Mouse (Mus musculus): ENCODE data around the gene St6galnac4. TPM values are rescaled to one million over a fixed set of nuclear protein-coding genes. Genes with fewer than 3 reads are reported as not detected.

Gene St6galnac4
- polyA plus RNA-seq, 1 experiment from 2014 or later, result 33.5 TPM

DNA sequence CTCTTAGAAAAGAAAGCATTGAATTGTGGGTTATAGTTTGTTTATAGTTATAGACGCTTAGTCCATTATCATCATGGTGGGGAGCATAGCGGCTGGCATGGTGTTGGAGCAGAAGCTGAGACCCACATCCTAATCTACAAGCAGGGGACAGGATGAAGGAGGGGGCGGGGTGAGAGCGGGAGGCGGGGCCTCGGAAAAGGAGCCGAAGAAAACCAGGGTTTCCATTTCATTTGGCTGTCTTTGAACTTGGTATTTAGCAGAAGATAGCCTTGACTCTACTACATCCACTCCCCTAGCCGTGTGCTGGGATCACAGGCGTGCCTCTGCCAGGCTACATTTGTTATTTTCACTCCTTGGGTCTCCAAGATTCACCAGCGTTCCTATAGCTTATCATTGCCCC is 17.7 kb downstream of the St6galnac4 start:
- no peaks in the 10 kb centered on the region for H3K9me3 ChIP-seq (replicated peaks)
- H3K27ac ChIP-seq, result no peak overlapping the region
- no peak overlapping the region for H3K4me2 ChIP-seq
- ATAC-seq (replicated peaks; ENCODE audit: insufficient number of reproducible peaks, insufficient read depth, low FRiP score, low read depth), result no peak
- H3K4me1 ChIP-seq (replicated peaks), result peaks cover 39% of the 10 kb centered on the region
- no peaks in the 10 kb centered on the region for H3K36me3 ChIP-seq
- 35% methylated on average over 10 of the region's 10 CpGs for WGBS
- no peak overlapping the region for H3K9ac ChIP-seq
- no peak overlapping the region for H3K4me3 ChIP-seq
- H3K27me3 ChIP-seq, result no peaks in the 10 kb centered on the region

DNA sequence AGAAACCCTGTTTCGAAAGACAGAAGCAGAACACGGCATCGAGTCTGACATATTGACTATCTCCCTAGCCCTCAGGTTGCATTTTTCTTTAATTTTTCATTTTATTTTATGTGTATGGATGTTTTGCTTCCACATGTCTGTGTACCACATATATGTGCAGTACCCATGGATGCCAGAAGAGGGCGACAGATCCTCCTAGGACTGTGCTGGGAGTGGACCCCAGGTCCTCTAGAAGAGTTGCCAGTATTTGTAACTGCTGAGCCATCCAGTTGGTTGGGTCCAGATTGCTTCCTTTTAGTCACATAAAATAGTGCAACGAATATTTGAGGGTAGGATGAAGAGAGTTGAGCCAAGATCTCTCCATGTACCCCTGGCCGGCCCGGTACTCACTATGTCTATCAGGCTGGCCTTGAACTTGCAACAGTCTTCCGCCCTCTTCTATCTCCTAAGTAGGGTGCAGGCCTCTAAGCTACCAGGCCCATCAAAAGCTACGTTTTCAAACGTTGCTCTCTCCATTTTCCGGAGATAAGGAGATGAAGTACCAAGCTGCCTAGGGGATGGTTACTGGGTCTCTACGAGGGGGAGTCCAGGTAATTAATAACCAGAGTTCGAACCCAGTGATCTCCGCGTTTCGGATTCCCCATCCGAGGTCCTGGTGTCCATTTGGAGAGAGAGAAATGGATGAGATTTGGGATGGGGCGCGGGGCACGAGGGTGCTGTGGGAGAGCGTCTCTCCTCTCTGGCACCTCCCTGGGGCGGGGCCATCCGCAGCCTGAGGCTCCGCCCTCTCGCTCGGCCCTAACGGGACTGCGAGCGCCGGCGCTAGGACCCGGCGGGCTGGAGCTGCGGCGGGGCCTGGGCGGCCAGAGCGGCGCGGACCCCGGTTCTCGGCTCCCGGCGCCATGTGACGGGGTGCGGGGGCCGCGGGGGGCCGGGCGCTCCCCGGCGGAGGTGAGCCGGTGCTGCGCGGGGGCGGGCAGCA is 19.6 kb downstream of the St6galnac4 start:
- peak; percentile 77 for ATAC-seq (replicated peaks; ENCODE audit: insufficient number of reproducible peaks, insufficient read depth, low FRiP score, low read depth)
- Histone ChIP-seq H3K27me3 (no peaks in the 10 kb centered on the region), H3K9me3 (replicated peaks) (no peaks in the 10 kb centered on the region), H3K36me3 (no peaks in the 10 kb centered on the region), H3K27ac (peak overlapping the region; percentile 94), H3K4me3 (peak overlapping the region; percentile 79), H3K9ac (peak overlapping the region; percentile 83), H3K4me1 (replicated peaks) (peaks cover 53% of the 10 kb centered on the region), H3K4me2 (peak overlapping the region; percentile 95)
- 11% methylated on average over 53 of the region's 55 CpGs for WGBS

DNA sequence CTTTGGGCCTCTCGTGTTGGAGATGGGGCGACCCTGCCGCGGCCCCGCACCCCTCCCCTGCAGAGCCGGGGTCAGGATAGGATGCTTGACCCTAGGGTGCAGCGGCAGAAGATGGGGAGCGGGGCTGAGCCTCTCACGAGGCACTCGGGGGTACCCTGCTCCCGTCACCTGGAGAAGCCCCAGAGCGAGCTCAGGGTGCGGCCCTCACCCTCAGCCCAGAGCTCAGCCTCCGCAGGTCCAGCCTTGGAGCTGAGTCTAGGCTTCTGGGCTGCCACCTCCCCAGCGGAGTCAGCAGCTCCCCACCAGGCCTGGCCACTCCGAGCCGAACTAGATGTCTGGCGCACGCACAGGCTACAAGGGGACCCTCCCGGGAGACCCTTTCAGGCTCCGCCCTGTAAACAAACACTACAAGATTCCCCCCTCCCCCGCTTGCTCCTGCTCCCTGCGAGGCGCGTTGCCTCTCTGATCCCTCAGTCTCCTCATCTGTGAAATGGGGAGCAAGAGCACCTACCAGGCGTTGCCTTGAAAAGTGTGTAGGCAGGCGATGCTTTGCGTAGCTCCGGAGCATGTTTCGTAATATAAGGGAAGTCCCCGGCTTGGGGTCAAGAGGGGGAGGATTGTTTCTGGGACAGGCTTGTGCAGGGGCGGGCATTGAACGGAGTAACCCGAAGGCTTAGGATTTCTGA is 20.5 kb downstream of the St6galnac4 start:
- Histone ChIP-seq H3K36me3 (no peaks in the 10 kb centered on the region), H3K4me1 (replicated peaks) (peaks cover 52% of the 10 kb centered on the region), H3K27ac (peak overlapping the region; percentile 94), H3K4me2 (peak overlapping the region; percentile 95), H3K9me3 (replicated peaks) (no peaks in the 10 kb centered on the region), H3K4me3 (peak overlapping the region; percentile 79), H3K27me3 (no peaks in the 10 kb centered on the region), H3K9ac (peak overlapping the region; percentile 83)
- WGBS, result 4% methylated on average over 34 of the region's 34 CpGs
- ATAC-seq (replicated peaks; ENCODE audit: insufficient number of reproducible peaks, insufficient read depth, low FRiP score, low read depth), result no peak

DNA sequence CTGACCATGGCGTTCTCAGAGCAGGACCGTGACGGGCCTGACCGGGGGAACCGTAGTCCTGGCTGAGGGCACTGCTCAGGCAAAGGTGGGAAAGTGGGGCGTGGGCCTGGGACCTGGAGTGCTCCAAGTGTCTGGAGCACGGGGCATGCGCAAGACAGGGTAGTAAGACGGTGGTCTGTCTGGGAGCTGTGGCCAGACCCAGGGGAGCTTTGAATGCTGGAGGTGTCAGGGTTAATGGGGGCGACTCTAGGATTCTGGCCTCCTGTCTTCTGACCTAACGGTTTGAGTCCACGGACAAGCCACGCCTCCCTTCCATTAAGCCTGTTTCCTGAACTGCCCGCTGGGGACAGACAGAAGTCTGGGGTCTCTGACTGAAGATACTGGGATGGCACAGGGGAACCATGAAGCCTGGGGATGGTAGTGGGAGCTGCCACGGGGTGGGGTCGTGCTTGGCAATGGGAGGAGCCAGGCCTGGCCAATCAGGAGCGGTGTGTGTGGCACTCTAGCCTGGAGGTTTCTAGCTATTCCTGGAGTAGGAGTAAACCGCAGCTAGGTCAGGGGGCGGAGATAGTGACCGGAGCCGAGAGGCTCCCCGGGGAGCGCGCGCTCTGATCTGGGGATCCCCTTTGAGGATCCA is 21.4 kb downstream of the St6galnac4 start:
- no peaks in the 10 kb centered on the region for H3K9me3 ChIP-seq (replicated peaks)
- peak overlapping the region; percentile 94 for H3K27ac ChIP-seq
- ATAC-seq (replicated peaks; ENCODE audit: insufficient number of reproducible peaks, insufficient read depth, low FRiP score, low read depth), result peak; percentile 79
- H3K27me3 ChIP-seq, result no peaks in the 10 kb centered on the region
- H3K4me1 ChIP-seq (replicated peaks), result peaks cover 49% of the 10 kb centered on the region
- H3K4me2 ChIP-seq, result peak overlapping the region; percentile 95
- peak overlapping the region; percentile 79 for H3K4me3 ChIP-seq
- peak overlapping the region; percentile 83 for H3K9ac ChIP-seq
- WGBS, result 3% methylated on average over 25 of the region's 25 CpGs
- no peaks in the 10 kb centered on the region for H3K36me3 ChIP-seq

DNA sequence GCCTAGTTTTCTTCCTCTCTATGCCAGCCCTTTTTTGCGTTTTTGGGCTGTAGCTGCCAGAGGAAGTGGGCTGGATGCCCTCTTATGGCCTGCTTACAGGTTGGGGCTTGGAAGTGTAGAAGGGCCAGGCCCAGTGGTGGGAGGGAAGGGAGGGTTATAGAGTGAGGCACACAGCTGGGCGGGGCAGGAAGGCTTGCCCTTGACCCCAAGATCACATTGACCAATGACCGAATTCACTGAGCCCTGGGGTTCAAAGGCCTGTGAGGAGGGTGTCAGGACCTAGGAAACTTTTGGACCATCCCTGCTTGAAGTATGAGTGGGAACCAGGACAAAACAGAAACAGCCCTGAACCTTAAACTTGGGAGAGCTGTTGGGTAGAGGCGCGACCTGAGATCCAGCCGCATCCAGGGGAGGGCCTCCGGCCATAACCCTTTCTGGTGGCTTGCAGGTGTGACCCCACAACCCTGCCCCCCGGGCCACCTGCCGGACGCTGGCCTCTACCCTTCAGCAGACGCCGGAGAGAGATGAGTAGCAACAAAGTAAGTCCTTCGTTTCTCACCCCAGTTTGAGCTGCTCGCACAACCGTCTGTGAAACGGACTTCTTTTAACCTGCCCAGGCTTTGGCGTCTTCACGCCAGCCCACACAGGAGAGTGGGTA is 22.0 kb downstream of the St6galnac4 start:
- ATAC-seq (replicated peaks; ENCODE audit: insufficient number of reproducible peaks, insufficient read depth, low FRiP score, low read depth), result peak; percentile 27; the same call in 1 of the 2 replicates
- Histone ChIP-seq H3K4me2 (peak overlapping the region; percentile 95), H3K9ac (peak overlapping the region; percentile 83), H3K27me3 (no peaks in the 10 kb centered on the region), H3K4me3 (peak overlapping the region; percentile 79), H3K4me1 (replicated peaks) (peaks cover 49% of the 10 kb centered on the region), H3K27ac (peak overlapping the region; percentile 94), H3K9me3 (replicated peaks) (no peaks in the 10 kb centered on the region), H3K36me3 (no peaks in the 10 kb centered on the region)
- 38% methylated on average over 18 of the region's 18 CpGs for WGBS

DNA sequence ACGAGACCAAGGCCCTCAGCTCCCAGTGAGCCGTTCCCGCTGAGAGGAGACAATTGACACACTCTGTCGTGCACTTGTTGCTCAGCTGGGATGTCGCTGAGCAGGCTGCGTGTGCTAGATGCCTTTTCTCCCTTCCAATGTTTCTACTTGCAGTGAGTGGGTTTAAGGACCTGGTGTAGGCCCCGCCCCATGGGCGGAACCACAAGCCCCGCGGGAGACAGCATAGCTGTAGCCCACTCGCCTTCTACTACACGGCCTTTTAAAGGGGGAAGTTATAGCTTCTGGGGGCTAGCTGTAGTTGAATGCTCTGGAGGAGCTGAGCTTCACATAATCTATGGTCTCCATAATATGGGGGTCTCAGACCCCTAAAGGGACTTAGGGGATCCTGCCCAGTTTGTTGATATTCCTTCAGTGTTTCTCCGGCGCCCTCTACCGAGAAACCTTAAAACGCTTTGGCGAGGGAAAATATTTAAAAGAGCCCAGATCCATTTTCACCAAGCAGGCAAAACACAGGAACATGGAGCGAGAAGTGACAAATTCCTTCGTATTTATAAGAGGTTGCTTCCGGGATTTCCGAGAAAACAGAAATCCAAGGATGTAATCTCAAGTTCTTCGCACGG is 23.8 kb downstream of the St6galnac4 start:
- ATAC-seq (replicated peaks; ENCODE audit: insufficient number of reproducible peaks, insufficient read depth, low FRiP score, low read depth), result no peak
- H3K27ac ChIP-seq, result peak overlapping the region; percentile 58
- H3K4me1 ChIP-seq (replicated peaks), result peaks cover 49% of the 10 kb centered on the region
- H3K4me2 ChIP-seq, result peak overlapping the region; percentile 95
- no peaks in the 10 kb centered on the region for H3K27me3 ChIP-seq
- peaks cover 12% of the 10 kb centered on the region; the same call in 1 of the 2 replicates for H3K36me3 ChIP-seq
- peak overlapping the region; percentile 52 for H3K4me3 ChIP-seq
- WGBS, result 10% methylated on average over 23 of the region's 23 CpGs
- H3K9ac ChIP-seq, result peak overlapping the region; percentile 40
- H3K9me3 ChIP-seq (replicated peaks), result no peaks in the 10 kb centered on the region

DNA sequence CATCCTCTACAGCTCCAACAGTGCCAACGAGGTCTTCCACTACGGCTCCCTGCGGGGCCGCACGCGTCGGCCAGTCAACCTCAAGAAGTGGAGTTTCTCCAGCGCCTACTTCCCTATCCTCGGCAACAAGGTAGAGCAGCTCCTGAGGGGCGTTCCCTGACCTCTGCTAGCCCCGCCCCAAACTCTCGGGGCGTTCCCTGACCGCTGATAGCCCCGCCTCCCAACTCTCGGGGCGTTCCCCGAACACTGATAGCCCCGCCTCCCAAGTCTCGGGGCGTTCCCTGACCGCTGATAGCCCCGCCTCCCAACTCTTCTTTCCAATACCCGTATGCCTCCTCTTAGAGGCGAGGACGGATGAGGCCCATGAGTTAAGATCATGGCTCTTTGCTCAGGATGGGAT is 25.4 kb downstream of the St6galnac4 start:
- H3K4me3 ChIP-seq, result no peak overlapping the region
- H3K4me2 ChIP-seq, result no peak overlapping the region
- H3K27ac ChIP-seq, result no peak overlapping the region
- H3K9ac ChIP-seq, result no peak overlapping the region
- H3K27me3 ChIP-seq, result no peaks in the 10 kb centered on the region
- H3K9me3 ChIP-seq (replicated peaks), result no peaks in the 10 kb centered on the region
- 78% methylated on average over 26 of the region's 26 CpGs for WGBS
- H3K4me1 ChIP-seq (replicated peaks), result peaks cover 47% of the 10 kb centered on the region
- no peak for ATAC-seq (replicated peaks; ENCODE audit: insufficient number of reproducible peaks, insufficient read depth, low FRiP score, low read depth)
- peaks cover 26% of the 10 kb centered on the region for H3K36me3 ChIP-seq

DNA sequence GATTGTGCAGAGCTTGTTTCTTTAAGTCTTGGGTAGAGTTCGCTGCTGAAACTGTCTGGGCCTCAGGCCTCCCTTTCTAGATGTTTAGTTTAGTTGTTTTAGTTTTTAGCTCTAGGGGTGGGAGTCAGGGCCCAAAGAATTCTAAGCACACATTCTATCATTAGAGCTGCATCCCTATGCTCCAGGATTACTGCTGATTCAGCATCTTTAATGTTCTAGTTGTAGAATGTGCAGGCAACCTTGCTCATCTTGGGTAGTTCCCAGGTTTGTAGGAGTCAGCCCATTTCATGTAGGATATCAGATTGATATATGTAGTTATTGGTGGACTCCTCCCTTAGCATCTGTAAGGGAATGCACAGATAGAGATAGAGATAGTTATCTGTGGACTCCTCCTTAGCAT is 30.2 kb downstream of the St6galnac4 start:
- H3K9me3 ChIP-seq (replicated peaks), result no peaks in the 10 kb centered on the region
- H3K36me3 ChIP-seq, result peaks cover 40% of the 10 kb centered on the region
- no peaks in the 10 kb centered on the region for H3K27me3 ChIP-seq
- H3K9ac ChIP-seq, result no peak overlapping the region
- no peak overlapping the region for H3K4me3 ChIP-seq
- no peak overlapping the region for H3K27ac ChIP-seq
- 95% methylated on average over 1 of the region's 1 CpGs for WGBS
- H3K4me2 ChIP-seq, result no peak overlapping the region
- ATAC-seq (replicated peaks; ENCODE audit: insufficient number of reproducible peaks, insufficient read depth, low FRiP score, low read depth), result no peak
- H3K4me1 ChIP-seq (replicated peaks), result peaks cover 36% of the 10 kb centered on the region

DNA sequence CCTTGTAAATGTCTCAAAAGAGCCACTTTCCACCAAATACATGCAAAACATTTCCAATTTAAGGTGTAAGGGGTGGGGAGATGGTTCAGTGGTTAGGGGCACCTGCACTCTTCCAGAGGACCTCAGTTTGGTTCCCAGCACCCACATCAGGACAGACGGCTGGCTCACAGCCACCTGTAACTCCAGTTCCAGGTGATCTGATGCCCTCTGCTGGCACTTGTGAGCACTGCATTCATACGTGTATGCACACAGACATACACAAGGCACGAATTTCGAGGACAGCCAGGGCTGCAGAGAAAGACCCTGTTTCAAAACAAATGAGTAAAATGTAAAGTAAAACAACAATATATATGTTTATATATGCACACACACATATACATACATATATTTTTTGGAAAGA is 30.7 kb downstream of the St6galnac4 start:
- Histone ChIP-seq H3K4me1 (replicated peaks) (peaks cover 37% of the 10 kb centered on the region), H3K4me2 (no peak overlapping the region), H3K9ac (no peak overlapping the region), H3K4me3 (no peak overlapping the region), H3K36me3 (peaks cover 40% of the 10 kb centered on the region), H3K27me3 (no peaks in the 10 kb centered on the region), H3K9me3 (replicated peaks) (no peaks in the 10 kb centered on the region), H3K27ac (no peak overlapping the region)
- ATAC-seq (replicated peaks; ENCODE audit: insufficient number of reproducible peaks, insufficient read depth, low FRiP score, low read depth), result no peak
- WGBS, result 93% methylated on average over 4 of the region's 4 CpGs

DNA sequence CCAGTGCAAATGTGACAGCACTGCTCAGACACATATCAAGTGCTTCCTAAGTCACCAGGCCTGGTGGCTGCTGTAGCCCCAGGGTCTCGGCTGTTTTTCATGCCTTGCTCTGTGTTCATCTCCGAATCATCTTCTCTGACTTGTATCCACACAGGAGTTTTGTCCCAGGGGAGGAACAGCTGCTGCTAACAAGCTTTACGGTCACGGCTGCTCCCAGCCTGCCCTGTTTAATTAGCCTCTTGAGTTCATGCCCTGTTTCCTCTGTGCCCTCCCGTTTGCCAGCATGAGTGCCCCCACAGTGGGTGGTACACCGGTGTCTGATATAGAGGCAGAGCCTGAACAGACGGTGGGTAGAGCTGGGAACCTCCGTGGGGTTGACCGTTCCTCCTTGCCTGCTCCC is 31.2 kb downstream of the St6galnac4 start:
- 86% methylated on average over 9 of the region's 9 CpGs for WGBS
- no peaks in the 10 kb centered on the region for H3K27me3 ChIP-seq
- H3K4me2 ChIP-seq, result no peak overlapping the region
- no peak overlapping the region for H3K27ac ChIP-seq
- no peak overlapping the region for H3K9ac ChIP-seq
- H3K4me3 ChIP-seq, result no peak overlapping the region
- H3K4me1 ChIP-seq (replicated peaks), result peaks cover 37% of the 10 kb centered on the region
- no peak for ATAC-seq (replicated peaks; ENCODE audit: insufficient number of reproducible peaks, insufficient read depth, low FRiP score, low read depth)
- peaks cover 40% of the 10 kb centered on the region for H3K36me3 ChIP-seq
- H3K9me3 ChIP-seq (replicated peaks), result no peaks in the 10 kb centered on the region
